Mouse (Mus musculus): ENCODE results near the gene Senp3. TPM values are rescaled to one million over a fixed set of nuclear protein-coding genes. Genes with fewer than 3 reads are reported as not detected.

Gene Senp3
- polyA plus RNA-seq, 1 experiment, result 221 TPM

- Histone ChIP-seq H3K9ac (ENCODE audit: low read depth, poor library complexity, severe bottlenecking) (no peak overlapping the region), H3K4me3 (ENCODE audit: low read depth, low read length) (no peak overlapping the region), H3K27me3 (ENCODE audit: control insufficient read depth, insufficient read depth, low read length, poor library complexity, severe bottlenecking) (no peaks in the 10 kb centered on the region), H3K36me3 (ENCODE audit: control insufficient read depth, insufficient read depth, low read length, poor library complexity, severe bottlenecking) (peaks cover 44% of the 10 kb centered on the region), H3K4me1 (ENCODE audit: control insufficient read depth, insufficient read depth, low read length) (no peaks in the 10 kb centered on the region), H3K9me3 (replicated peaks; ENCODE audit: control insufficient read depth, insufficient read depth, low read length, poor library complexity, severe bottlenecking) (no peaks in the 10 kb centered on the region; the same call in 1 of the 2 replicates), H3K27ac (ENCODE audit: insufficient read depth, low read length) (peak overlapping the region; percentile 62)
- TF ChIP-seq EP300 (IDR thresholded peaks at IDR 0.05; ENCODE audit: insufficient read depth, low read depth, low read length), result no peak
- no peak for TF ChIP-seq POLR2A (IDR thresholded peaks at IDR 0.05; ENCODE audit: insufficient read depth, low read length)
- TF ChIP-seq CTCF (IDR thresholded peaks at IDR 0.05; ENCODE audit: low read depth, low read length), result no peak
These were observed 15.2 kb downstream of the Senp3 start for GRCm38 (mm10) chr11:69666665-69667005.

DNA sequence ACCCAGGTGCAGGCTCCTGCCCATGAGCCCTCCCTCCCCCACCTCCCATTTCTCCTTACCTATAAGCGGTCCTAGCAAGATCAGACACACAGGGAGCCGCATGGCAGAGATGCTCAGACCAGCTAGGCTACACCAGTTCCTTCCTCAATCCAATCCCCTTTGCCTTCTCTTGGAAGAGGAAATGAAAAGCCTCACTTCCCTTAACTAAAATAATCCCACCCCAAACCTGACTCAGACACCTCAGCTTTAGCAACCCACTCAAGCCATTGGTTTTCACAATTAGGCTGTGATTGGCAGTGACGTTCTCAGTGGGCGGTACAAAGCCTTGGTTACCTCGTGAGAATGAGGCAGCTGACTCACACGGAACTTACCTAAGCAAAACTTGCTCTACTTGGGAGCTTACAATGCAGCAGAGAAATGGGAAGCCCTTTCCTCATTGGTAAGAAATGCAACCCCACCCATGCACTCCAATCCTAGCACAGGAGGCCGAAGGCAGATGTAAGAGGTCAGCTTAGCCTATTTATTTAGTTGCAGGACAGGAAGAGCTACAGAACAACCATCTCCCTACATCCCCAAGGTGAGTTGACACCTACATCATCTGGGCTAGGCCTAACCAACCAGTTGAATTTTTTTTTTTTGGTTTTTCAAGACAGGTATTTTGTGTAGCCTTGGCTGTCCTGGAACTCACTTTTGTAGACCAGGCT, 15.8 kb downstream of the Senp3 start, which contains the start of gene Cd68:
Gene Cd68, minus strand, starts transcription at position 193 of the 704 bp plus-strand sequence.
- TF ChIP-seq CTCF (IDR thresholded peaks at IDR 0.05; ENCODE audit: low read depth, low read length) (no peak), POLR2A (IDR thresholded peaks at IDR 0.05; ENCODE audit: insufficient read depth, low read length) (peak; percentile 7)
- Histone ChIP-seq H3K9me3 (replicated peaks; ENCODE audit: control insufficient read depth, insufficient read depth, low read length, poor library complexity, severe bottlenecking) (no peaks in the 10 kb centered on the region; the same call in 1 of the 2 replicates), H3K9ac (ENCODE audit: low read depth, poor library complexity, severe bottlenecking) (no peak within 1 kb of the TSS), H3K36me3 (ENCODE audit: control insufficient read depth, insufficient read depth, low read length, poor library complexity, severe bottlenecking) (peaks cover 40% of the 10 kb centered on the region), H3K27ac (ENCODE audit: insufficient read depth, low read length) (peak within 1 kb of the TSS; percentile 62), H3K27me3 (ENCODE audit: control insufficient read depth, insufficient read depth, low read length, poor library complexity, severe bottlenecking) (no peaks in the 10 kb centered on the region), H3K4me3 (ENCODE audit: low read depth, low read length) (no peak within 1 kb of the TSS), H3K4me1 (ENCODE audit: control insufficient read depth, insufficient read depth, low read length) (no peaks in the 10 kb centered on the region)

DNA sequence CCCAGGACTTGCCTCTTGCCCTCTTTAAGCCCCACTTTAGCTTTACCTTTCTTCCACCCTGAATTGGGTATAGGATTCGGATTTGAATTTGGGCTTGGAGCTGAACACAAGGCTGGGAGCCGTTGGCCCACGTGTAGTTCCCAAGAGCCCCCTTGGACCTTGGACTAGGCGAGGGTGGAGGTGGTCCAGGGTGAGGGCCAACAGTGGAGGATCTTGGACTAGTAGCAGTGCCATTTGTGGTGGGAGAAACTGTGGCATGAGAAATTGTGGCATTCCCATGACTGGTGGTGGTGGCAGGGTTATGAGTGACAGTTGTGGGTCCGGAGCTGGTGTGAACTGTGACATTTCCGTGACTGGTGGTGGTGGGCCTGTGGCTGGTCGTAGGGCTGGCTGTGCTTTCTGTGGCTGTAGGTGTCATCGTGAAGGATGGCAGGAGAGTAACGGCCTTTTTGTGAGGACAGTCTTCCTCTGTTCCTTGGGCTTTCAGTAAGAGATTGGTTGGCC, 16.4 kb downstream of the Senp3 start:
- Histone ChIP-seq H3K9ac (ENCODE audit: low read depth, poor library complexity, severe bottlenecking) (no peak overlapping the region), H3K36me3 (ENCODE audit: control insufficient read depth, insufficient read depth, low read length, poor library complexity, severe bottlenecking) (peaks cover 35% of the 10 kb centered on the region), H3K4me3 (ENCODE audit: low read depth, low read length) (no peak overlapping the region), H3K9me3 (replicated peaks; ENCODE audit: control insufficient read depth, insufficient read depth, low read length, poor library complexity, severe bottlenecking) (no peaks in the 10 kb centered on the region; the same call in 1 of the 2 replicates), H3K27ac (ENCODE audit: insufficient read depth, low read length) (peak overlapping the region; percentile 62), H3K27me3 (ENCODE audit: control insufficient read depth, insufficient read depth, low read length, poor library complexity, severe bottlenecking) (no peaks in the 10 kb centered on the region), H3K4me1 (ENCODE audit: control insufficient read depth, insufficient read depth, low read length) (no peaks in the 10 kb centered on the region)
- TF ChIP-seq CTCF (IDR thresholded peaks at IDR 0.05; ENCODE audit: low read depth, low read length) (no peak), EP300 (IDR thresholded peaks at IDR 0.05; ENCODE audit: insufficient read depth, low read depth, low read length) (no peak), POLR2A (IDR thresholded peaks at IDR 0.05; ENCODE audit: insufficient read depth, low read length) (no peak)

DNA sequence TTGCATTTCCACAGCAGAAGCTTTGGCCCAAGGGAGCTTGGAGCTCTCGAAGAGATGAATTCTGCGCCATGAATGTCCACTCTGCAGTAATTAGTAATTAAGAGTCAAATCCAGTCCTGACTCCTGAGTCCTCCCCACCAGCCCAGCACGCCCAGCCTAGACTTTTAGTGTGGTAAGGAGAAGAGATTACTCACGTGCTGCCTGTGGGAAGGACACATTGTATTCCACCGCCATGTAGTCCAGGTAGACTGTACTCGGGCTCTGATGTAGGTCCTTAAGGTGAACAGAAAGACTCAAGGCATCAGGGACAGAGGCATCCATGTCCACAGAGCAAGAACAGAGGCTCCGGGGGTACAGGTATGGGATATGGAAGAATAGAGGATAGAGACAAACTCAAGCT, 17.0 kb downstream of the Senp3 start:
- peaks cover 28% of the 10 kb centered on the region for H3K36me3 ChIP-seq (ENCODE audit: control insufficient read depth, insufficient read depth, low read length, poor library complexity, severe bottlenecking)
- no peak overlapping the region for H3K27ac ChIP-seq (ENCODE audit: insufficient read depth, low read length)
- no peak overlapping the region for H3K4me3 ChIP-seq (ENCODE audit: low read depth, low read length)
- TF ChIP-seq POLR2A (IDR thresholded peaks at IDR 0.05; ENCODE audit: insufficient read depth, low read length) (no peak), CTCF (IDR thresholded peaks at IDR 0.05; ENCODE audit: low read depth, low read length) (no peak), EP300 (IDR thresholded peaks at IDR 0.05; ENCODE audit: insufficient read depth, low read depth, low read length) (no peak)
- H3K9me3 ChIP-seq (replicated peaks; ENCODE audit: control insufficient read depth, insufficient read depth, low read length, poor library complexity, severe bottlenecking), result no peaks in the 10 kb centered on the region; the same call in 1 of the 2 replicates
- no peak overlapping the region for H3K9ac ChIP-seq (ENCODE audit: low read depth, poor library complexity, severe bottlenecking)
- H3K4me1 ChIP-seq (ENCODE audit: control insufficient read depth, insufficient read depth, low read length), result no peaks in the 10 kb centered on the region
- no peaks in the 10 kb centered on the region for H3K27me3 ChIP-seq (ENCODE audit: control insufficient read depth, insufficient read depth, low read length, poor library complexity, severe bottlenecking)

DNA sequence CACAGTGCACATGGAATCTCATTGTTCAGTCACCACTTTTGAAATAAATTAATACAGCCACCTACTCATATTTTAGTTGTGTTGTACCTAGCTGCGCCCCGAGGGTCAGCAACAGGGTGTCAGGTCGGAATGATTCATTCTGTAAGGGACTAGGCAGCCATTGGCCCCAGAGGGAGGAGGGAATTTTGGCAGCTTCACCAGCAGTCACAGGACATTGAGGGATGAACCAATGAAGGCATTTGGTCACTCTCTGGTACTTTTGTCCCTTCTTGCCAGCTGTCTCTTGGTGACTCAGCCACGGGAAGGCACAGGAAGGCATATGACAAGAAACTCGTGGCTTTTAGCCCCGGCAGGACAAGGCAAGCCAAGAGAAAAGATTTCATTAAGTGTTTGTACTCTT, 18.1 kb downstream of the Senp3 start:
- no peaks in the 10 kb centered on the region; the same call in 1 of the 2 replicates for H3K9me3 ChIP-seq (replicated peaks; ENCODE audit: control insufficient read depth, insufficient read depth, low read length, poor library complexity, severe bottlenecking)
- TF ChIP-seq EP300 (IDR thresholded peaks at IDR 0.05; ENCODE audit: insufficient read depth, low read depth, low read length), result no peak
- no peak for TF ChIP-seq CTCF (IDR thresholded peaks at IDR 0.05; ENCODE audit: low read depth, low read length)
- no peak for TF ChIP-seq POLR2A (IDR thresholded peaks at IDR 0.05; ENCODE audit: insufficient read depth, low read length)
- H3K4me1 ChIP-seq (ENCODE audit: control insufficient read depth, insufficient read depth, low read length), result no peaks in the 10 kb centered on the region
- no peak overlapping the region for H3K4me3 ChIP-seq (ENCODE audit: low read depth, low read length)
- peak overlapping the region; percentile 93 for H3K27ac ChIP-seq (ENCODE audit: insufficient read depth, low read length)
- H3K36me3 ChIP-seq (ENCODE audit: control insufficient read depth, insufficient read depth, low read length, poor library complexity, severe bottlenecking), result peaks cover 22% of the 10 kb centered on the region
- no peak overlapping the region for H3K9ac ChIP-seq (ENCODE audit: low read depth, poor library complexity, severe bottlenecking)
- no peaks in the 10 kb centered on the region for H3K27me3 ChIP-seq (ENCODE audit: control insufficient read depth, insufficient read depth, low read length, poor library complexity, severe bottlenecking)

- H3K36me3 ChIP-seq (ENCODE audit: control insufficient read depth, insufficient read depth, low read length, poor library complexity, severe bottlenecking), result peaks cover 15% of the 10 kb centered on the region
- no peaks in the 10 kb centered on the region for H3K27me3 ChIP-seq (ENCODE audit: control insufficient read depth, insufficient read depth, low read length, poor library complexity, severe bottlenecking)
- TF ChIP-seq EP300 (IDR thresholded peaks at IDR 0.05; ENCODE audit: insufficient read depth, low read depth, low read length), result no peak
- TF ChIP-seq POLR2A (IDR thresholded peaks at IDR 0.05; ENCODE audit: insufficient read depth, low read length), result no peak
- TF ChIP-seq CTCF (IDR thresholded peaks at IDR 0.05; ENCODE audit: low read depth, low read length), result no peak
- H3K4me1 ChIP-seq (ENCODE audit: control insufficient read depth, insufficient read depth, low read length), result no peaks in the 10 kb centered on the region
- peak overlapping the region; percentile 55 for H3K4me3 ChIP-seq (ENCODE audit: low read depth, low read length)
- peak overlapping the region; percentile 75 for H3K9ac ChIP-seq (ENCODE audit: low read depth, poor library complexity, severe bottlenecking)
- no peaks in the 10 kb centered on the region; the same call in 1 of the 2 replicates for H3K9me3 ChIP-seq (replicated peaks; ENCODE audit: control insufficient read depth, insufficient read depth, low read length, poor library complexity, severe bottlenecking)
- H3K27ac ChIP-seq (ENCODE audit: insufficient read depth, low read length), result peak overlapping the region; percentile 93
These were observed 18.8 kb downstream of the Senp3 start for GRCm38 (mm10) chr11:69662967-69663671.
